Mouse (Mus musculus): Measurements from ENCODE around the gene Pdk3. TPM values are rescaled to one million over a fixed set of nuclear protein-coding genes. Genes with fewer than 3 reads are reported as not detected.

Pdk3 gene
- 48.3 and 51.3 TPM in 2 replicates for polyA plus RNA-seq (2015; fragmentation: Nextera tagmentation; extraction: Ambion mirVana)

- ATAC-seq (ENCODE audit: insufficient read depth, low FRiP score): peak; percentile 96
- peak within 1 kb of the TSS; percentile 63 for H3K4me3 ChIP-seq (replicated peaks; ENCODE audit: low read length)
- no peaks in the 10 kb centered on the region for H3K27me3 ChIP-seq (ENCODE audit: control insufficient read depth, insufficient read depth, low read length)
- H3K27ac ChIP-seq (ENCODE audit: low read length): peak within 1 kb of the TSS; percentile 86
- H3K4me2 ChIP-seq (ENCODE audit: low read depth, low read length): peak within 1 kb of the TSS; percentile 59
- no peaks in the 10 kb centered on the region for H3K9me3 ChIP-seq (replicated peaks; ENCODE audit: control insufficient read depth, low read length)
- WGBS: 18% methylated on average over 62 of the region's 68 CpGs
- peak within 1 kb of the TSS; percentile 80 for H3K9ac ChIP-seq (ENCODE audit: low read length)
- no peaks in the 10 kb centered on the region for H3K36me3 ChIP-seq (ENCODE audit: control insufficient read depth, insufficient read depth, low read length)
- no peaks in the 10 kb centered on the region for H3K4me1 ChIP-seq (ENCODE audit: control insufficient read depth, insufficient read depth, low read length)
These were observed at the start of gene Pdk3 for GRCm38 (mm10) chrX:93831561-93832336. Gene Pdk3, minus strand, starts transcription at chrX:93832201.

GRCm38 (mm10) chrX:93877634-93878016 lies 45.6 kb upstream of the Pdk3 start:
- H3K4me2 ChIP-seq (ENCODE audit: low read depth, low read length): no peak overlapping the region
- no peak for ATAC-seq (ENCODE audit: insufficient read depth, low FRiP score)
- peaks cover 10% of the 10 kb centered on the region; the same call in 1 of the 2 replicates for H3K27me3 ChIP-seq (ENCODE audit: control insufficient read depth, insufficient read depth, low read length)
- H3K4me1 ChIP-seq (ENCODE audit: control insufficient read depth, insufficient read depth, low read length): no peaks in the 10 kb centered on the region
- no peaks in the 10 kb centered on the region for H3K9me3 ChIP-seq (replicated peaks; ENCODE audit: control insufficient read depth, low read length)
- H3K4me3 ChIP-seq (replicated peaks; ENCODE audit: low read length): no peak overlapping the region
- no peak overlapping the region for H3K9ac ChIP-seq (ENCODE audit: low read length)
- WGBS: 69% methylated on average over 3 of the region's 3 CpGs
- H3K36me3 ChIP-seq (ENCODE audit: control insufficient read depth, insufficient read depth, low read length): no peaks in the 10 kb centered on the region
- H3K27ac ChIP-seq (ENCODE audit: low read length): no peak overlapping the region

- no peak overlapping the region for H3K27ac ChIP-seq (ENCODE audit: low read length)
These were observed 45.1 kb upstream of the Pdk3 start for GRCm38 (mm10) chrX:93876981-93877633.

GRCm38 (mm10) chrX:93863393-93863792 lies 31.4 kb upstream of the Pdk3 start:
- Histone ChIP-seq H3K4me3 (replicated peaks; ENCODE audit: low read length) (no peak overlapping the region), H3K4me2 (ENCODE audit: low read depth, low read length) (no peak overlapping the region), H3K36me3 (ENCODE audit: control insufficient read depth, insufficient read depth, low read length) (no peaks in the 10 kb centered on the region), H3K27me3 (ENCODE audit: control insufficient read depth, insufficient read depth, low read length) (no peaks in the 10 kb centered on the region; the same call in 1 of the 2 replicates), H3K9ac (ENCODE audit: low read length) (no peak overlapping the region), H3K9me3 (replicated peaks; ENCODE audit: control insufficient read depth, low read length) (no peaks in the 10 kb centered on the region), H3K4me1 (ENCODE audit: control insufficient read depth, insufficient read depth, low read length) (no peaks in the 10 kb centered on the region), H3K27ac (ENCODE audit: low read length) (no peak overlapping the region)
- ATAC-seq (ENCODE audit: insufficient read depth, low FRiP score): no peak
- WGBS: 38% methylated on average over 2 of the region's 2 CpGs

More at GRCm38 (mm10) chrX:93876981-93877633, 45.1 kb upstream of the Pdk3 start:
- no peak overlapping the region for H3K4me2 ChIP-seq (ENCODE audit: low read depth, low read length)
- no peaks in the 10 kb centered on the region for H3K9me3 ChIP-seq (replicated peaks; ENCODE audit: control insufficient read depth, low read length)
- H3K36me3 ChIP-seq (ENCODE audit: control insufficient read depth, insufficient read depth, low read length): no peaks in the 10 kb centered on the region
- ATAC-seq (ENCODE audit: insufficient read depth, low FRiP score): no peak
- H3K4me3 ChIP-seq (replicated peaks; ENCODE audit: low read length): no peak overlapping the region
- H3K9ac ChIP-seq (ENCODE audit: low read length): no peak overlapping the region
- peaks cover 10% of the 10 kb centered on the region; the same call in 1 of the 2 replicates for H3K27me3 ChIP-seq (ENCODE audit: control insufficient read depth, insufficient read depth, low read length)
- no peaks in the 10 kb centered on the region for H3K4me1 ChIP-seq (ENCODE audit: control insufficient read depth, insufficient read depth, low read length)
- WGBS: 78% methylated on average over 7 of the region's 7 CpGs

- Histone ChIP-seq H3K9me3 (replicated peaks; ENCODE audit: control insufficient read depth, low read length) (no peaks in the 10 kb centered on the region), H3K4me2 (ENCODE audit: low read depth, low read length) (no peak overlapping the region), H3K4me3 (replicated peaks; ENCODE audit: low read length) (no peak overlapping the region), H3K4me1 (ENCODE audit: control insufficient read depth, insufficient read depth, low read length) (no peaks in the 10 kb centered on the region), H3K9ac (ENCODE audit: low read length) (no peak overlapping the region), H3K27me3 (ENCODE audit: control insufficient read depth, insufficient read depth, low read length) (no peaks in the 10 kb centered on the region; the same call in 1 of the 2 replicates), H3K36me3 (ENCODE audit: control insufficient read depth, insufficient read depth, low read length) (no peaks in the 10 kb centered on the region), H3K27ac (ENCODE audit: low read length) (no peak overlapping the region)
- ATAC-seq (ENCODE audit: insufficient read depth, low FRiP score): peak; percentile 33; the same call in 1 of the 2 replicates
- WGBS: 57% methylated on average over 4 of the region's 4 CpGs
These were observed 30.6 kb upstream of the Pdk3 start for GRCm38 (mm10) chrX:93862525-93863086.

- WGBS: 71% methylated on average over 3 of the region's 3 CpGs
- no peak for ATAC-seq (ENCODE audit: insufficient read depth, low FRiP score)
- no peak overlapping the region for H3K4me2 ChIP-seq (ENCODE audit: low read depth, low read length)
These were observed 25.8 kb upstream of the Pdk3 start for GRCm38 (mm10) chrX:93857756-93858155.

GRCm38 (mm10) chrX:93832337-93832884 lies 410 bp upstream of the Pdk3 start:
- H3K9me3 ChIP-seq (replicated peaks; ENCODE audit: control insufficient read depth, low read length): no peaks in the 10 kb centered on the region
- H3K4me1 ChIP-seq (ENCODE audit: control insufficient read depth, insufficient read depth, low read length): no peaks in the 10 kb centered on the region
- H3K4me3 ChIP-seq (replicated peaks; ENCODE audit: low read length): peak overlapping the region; percentile 63
- peak overlapping the region; percentile 80 for H3K9ac ChIP-seq (ENCODE audit: low read length)
- WGBS: 34% methylated on average over 14 of the region's 14 CpGs
- H3K36me3 ChIP-seq (ENCODE audit: control insufficient read depth, insufficient read depth, low read length): no peaks in the 10 kb centered on the region
- H3K4me2 ChIP-seq (ENCODE audit: low read depth, low read length): peak overlapping the region; percentile 49
- H3K27ac ChIP-seq (ENCODE audit: low read length): peak overlapping the region; percentile 69
- ATAC-seq (ENCODE audit: insufficient read depth, low FRiP score): no peak
- H3K27me3 ChIP-seq (ENCODE audit: control insufficient read depth, insufficient read depth, low read length): no peaks in the 10 kb centered on the region; the same call in 1 of the 2 replicates

More at GRCm38 (mm10) chrX:93857756-93858155, 25.8 kb upstream of the Pdk3 start:
- no peak overlapping the region for H3K4me3 ChIP-seq (replicated peaks; ENCODE audit: low read length)
- H3K27ac ChIP-seq (ENCODE audit: low read length): no peak overlapping the region
- H3K27me3 ChIP-seq (ENCODE audit: control insufficient read depth, insufficient read depth, low read length): 0 out of 2 replicates have a peak, but pooled peaks cover 5% of the 10 kb centered on the region
- H3K9me3 ChIP-seq (replicated peaks; ENCODE audit: control insufficient read depth, low read length): no peaks in the 10 kb centered on the region
- H3K9ac ChIP-seq (ENCODE audit: low read length): no peak overlapping the region
- no peaks in the 10 kb centered on the region for H3K4me1 ChIP-seq (ENCODE audit: control insufficient read depth, insufficient read depth, low read length)
- H3K36me3 ChIP-seq (ENCODE audit: control insufficient read depth, insufficient read depth, low read length): no peaks in the 10 kb centered on the region

GRCm38 (mm10) chrX:93825787-93826186 lies 6.2 kb downstream of the Pdk3 start:
- Histone ChIP-seq H3K4me2 (ENCODE audit: low read depth, low read length) (no peak overlapping the region), H3K36me3 (ENCODE audit: control insufficient read depth, insufficient read depth, low read length) (no peaks in the 10 kb centered on the region), H3K9ac (ENCODE audit: low read length) (no peak overlapping the region), H3K9me3 (replicated peaks; ENCODE audit: control insufficient read depth, low read length) (no peaks in the 10 kb centered on the region), H3K4me1 (ENCODE audit: control insufficient read depth, insufficient read depth, low read length) (no peaks in the 10 kb centered on the region), H3K27me3 (ENCODE audit: control insufficient read depth, insufficient read depth, low read length) (no peaks in the 10 kb centered on the region; the same call in 1 of the 2 replicates), H3K27ac (ENCODE audit: low read length) (no peak overlapping the region), H3K4me3 (replicated peaks; ENCODE audit: low read length) (no peak overlapping the region)
- 58% methylated on average over 2 of the region's 2 CpGs for WGBS
- ATAC-seq (ENCODE audit: insufficient read depth, low FRiP score): no peak

Data from stomach, embryonic 16.5 days (tissue).